Mouse (Mus musculus): ENCODE data around the gene Tmprss6.

Tmprss6 gene

DNA sequence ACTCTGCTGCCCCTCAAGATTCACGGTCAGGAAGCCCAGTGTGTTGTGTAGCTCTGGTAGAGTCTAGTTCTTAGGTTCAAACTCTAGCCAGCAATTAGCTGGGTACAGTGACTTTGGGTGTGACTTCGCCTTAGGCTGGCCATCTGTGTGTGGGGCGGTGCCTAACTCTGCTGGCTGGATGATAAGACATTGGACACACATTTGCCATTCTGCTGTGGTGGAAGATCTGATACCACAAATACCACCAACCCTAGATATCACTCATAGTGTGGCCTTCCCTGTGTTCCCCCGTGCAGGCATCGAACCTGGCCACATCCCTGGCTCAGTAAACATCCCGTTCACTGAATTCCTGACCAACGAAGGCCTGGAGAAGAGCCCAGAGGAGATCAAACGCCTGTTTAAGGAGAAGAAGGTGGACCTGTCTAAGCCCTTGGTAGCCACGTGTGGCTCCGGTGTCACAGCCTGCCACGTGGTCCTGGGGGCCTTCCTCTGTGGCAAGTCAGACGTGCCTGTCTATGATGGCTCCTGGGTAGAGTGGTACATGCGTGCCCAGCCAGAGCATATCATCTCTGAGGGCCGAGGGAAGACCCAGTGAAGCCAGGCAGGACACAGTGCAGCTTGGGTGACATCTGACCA lies 55.2 kb downstream of the Tmprss6 start:
- DNase-seq, result no peak

DNA sequence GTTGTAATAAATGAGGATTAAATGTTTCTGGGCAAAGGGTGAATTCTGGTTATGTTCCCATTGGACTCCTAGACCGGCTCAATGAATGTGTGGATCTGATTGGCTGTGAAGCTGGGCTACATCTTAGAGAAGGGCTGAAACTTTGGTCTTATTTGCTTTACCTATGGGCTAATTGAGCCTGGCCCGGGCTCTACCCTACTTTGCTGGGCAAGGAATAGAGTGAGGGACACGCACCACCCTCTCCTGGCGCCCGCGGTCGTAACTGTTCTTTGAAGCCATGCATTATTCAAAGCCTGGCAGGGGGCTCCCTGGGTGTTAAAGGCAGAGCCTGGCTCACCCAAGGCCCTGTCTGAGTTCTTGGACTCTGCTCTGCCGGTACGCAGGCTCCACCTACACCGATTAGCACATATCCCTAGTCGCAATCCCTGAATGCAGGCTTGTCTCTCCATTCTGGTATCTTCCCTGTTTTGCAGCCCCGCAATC lies 58.8 kb downstream of the Tmprss6 start:
- peak; percentile 76 for DNase-seq

DNA sequence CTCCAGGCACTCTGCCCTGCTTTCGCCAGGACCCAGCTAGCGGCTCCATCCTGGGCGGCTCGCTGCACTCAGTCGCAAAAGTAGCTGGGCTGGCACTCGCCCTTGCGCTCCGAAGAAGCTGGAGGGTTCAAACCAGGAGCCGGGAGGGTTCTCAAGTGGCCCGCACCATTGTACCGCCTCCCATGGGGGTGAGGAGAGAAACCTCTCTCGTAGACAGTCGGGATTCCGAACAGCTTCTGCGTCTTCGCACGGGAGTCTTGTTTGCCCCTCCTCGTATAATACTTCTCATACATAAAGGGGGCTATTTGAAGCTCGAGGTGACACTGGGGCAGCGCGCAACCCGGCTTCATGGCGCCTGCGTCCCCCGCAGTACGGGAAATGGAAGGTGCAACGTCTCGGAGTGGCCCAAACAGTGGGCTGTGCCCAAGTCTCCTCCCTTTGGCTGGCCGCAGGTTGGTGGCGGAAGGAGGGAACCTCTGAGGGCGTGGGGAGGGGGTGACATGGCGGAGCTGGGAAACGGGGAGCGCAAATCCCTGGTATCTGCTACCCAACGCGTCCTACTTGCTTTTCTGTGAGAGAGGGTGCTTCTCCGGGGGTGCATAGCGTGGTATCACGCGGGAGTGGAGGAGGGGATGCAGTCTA lies 62.0 kb downstream of the Tmprss6 start, which contains the start of gene Mpst:
Gene Mpst, plus strand, starts transcription at position 124 of the 642 bp plus-strand sequence.
- peak; percentile 94 for DNase-seq

DNA sequence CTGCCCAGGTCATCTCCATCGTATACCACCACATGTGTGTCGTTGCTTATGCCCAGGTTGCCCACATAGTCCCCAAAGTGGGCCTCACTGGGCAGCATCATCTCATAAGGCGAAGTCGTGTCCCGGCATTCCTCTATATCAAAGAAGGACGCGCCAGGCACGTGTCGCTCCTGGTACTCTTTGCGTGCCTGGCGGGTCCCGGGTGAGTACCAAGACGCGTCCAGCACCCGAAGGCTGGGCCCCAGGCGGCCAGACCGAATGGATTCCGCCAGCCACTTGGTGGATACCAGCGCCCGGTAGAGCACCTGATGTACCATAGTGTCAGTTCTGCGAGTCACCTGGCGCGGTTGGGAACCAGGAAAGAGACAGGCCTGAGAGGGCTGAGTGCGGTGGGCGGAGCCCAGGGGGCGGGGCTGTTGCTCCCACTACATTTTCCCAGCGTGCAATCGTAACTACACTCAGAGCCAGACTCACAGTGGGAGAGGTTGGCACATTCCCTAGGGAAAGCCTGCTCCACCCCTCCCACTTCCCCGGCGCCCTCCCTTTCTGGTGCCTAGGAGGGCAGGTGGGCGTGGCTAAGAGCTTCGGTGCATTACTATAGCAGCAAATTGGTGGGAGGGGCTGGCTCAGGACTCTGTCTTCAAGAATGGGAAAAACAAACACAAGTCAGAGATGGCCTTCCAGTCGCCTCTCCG lies 62.8 kb downstream of the Tmprss6 start, which contains the start of gene Tst:
Gene Tst, minus strand, starts transcription at position 391 of the 695 bp plus-strand sequence.
- peak; percentile 97 for DNase-seq

DNA sequence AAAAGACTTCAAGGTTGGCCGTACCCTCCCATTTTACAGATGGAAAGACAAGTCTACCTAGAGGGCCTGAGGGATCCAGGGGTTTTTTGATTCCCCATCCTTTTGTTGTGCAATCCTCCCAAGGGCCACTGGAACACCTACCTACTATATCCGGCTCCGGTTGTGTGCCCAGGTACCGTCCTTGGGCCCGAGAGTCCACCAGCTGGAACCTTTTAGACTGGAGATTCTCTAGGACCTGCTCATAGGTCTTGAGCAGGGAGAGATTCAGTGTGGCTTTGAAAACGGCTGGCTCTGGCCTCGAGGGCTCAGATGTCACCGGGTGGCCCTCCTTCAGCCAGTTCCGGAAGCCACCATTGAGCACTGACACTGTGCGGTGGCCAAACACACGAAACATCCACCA lies 63.3 kb downstream of the Tmprss6 start:
- DNase-seq, result no peak

DNA sequence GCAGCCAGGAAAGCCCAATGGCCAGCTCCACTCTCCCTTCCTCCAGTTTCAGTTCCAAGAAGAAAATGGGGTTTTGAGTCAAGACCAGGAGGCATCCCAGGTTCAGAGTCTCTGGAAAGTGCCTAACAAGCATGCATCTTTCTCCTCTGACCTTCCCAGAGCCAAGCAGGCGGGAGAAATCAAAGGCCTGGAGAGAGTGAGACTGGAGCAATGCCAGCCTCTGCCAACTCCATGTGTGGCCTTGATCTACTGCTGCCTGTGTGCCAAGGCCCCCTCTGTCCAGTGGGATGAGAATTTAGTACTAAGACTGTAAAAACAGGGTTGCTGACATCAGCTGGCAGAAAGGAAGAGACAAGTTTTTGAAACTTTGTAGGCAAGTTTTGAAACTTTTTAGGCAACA lies 64.5 kb downstream of the Tmprss6 start:
- peak; percentile 85 for DNase-seq

DNA sequence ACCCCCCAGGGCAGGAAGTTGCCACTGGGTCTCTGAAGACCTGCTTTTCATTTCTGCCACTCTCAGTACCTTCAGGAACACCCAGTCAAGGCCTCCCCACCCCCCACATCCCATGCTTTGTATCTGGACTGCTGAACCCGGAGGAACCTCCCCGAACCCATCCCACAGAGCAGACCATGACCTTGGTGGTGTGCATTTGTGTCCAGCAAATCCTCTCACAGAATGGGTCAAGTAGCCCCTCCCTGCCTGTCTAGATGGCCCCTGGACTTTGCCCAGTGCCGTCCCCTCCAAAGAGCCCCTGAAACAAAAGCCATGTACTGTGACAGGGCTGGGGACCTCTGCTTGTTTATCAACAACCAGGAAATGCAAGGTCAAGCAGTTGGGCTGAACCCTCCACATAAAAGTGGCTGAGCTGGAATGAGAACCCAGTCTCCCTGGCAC lies 65.1 kb downstream of the Tmprss6 start:
- peak; percentile 87 for DNase-seq

DNA sequence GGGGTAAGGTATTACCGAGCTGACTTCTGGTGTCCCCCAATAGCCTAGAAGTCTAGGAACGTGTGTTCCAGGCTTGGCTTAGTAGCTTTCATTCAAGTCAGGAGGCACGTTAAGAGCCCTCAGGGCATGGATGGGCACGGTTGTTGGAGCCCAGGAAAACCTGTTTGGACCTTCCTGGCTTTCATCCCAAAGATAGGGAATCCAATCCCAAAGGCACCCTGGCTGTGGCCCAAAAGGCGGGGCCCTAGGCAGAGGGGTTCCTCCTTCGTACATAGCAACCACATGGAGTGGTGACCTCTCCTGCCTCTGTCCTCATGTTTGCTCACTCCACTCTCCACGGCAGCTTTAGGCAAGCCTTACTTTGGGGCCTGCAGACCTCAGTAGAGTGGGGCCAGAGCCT lies 66.0 kb downstream of the Tmprss6 start:
- DNase-seq, result peak; percentile 59

DNA sequence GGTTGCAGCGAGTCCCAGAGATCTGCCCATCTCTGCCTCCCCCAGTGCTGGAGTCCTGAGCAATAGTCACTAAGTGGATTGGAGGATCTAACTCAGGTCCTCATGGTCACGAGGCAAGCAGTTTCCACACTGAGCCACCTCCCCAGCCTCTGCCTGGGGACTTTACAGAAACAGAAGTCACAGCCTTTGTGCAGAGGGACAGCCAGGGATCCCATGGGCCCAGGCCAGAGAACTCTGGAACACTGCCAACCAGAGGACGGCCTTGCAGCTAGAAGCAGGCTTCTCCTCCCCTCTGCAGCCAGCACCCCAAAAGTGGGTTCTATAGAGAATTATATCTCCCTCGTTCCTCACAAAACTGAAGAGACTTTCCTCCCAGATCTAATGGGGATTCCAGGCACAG lies 66.5 kb downstream of the Tmprss6 start:
- DNase-seq, result peak; percentile 83

DNA sequence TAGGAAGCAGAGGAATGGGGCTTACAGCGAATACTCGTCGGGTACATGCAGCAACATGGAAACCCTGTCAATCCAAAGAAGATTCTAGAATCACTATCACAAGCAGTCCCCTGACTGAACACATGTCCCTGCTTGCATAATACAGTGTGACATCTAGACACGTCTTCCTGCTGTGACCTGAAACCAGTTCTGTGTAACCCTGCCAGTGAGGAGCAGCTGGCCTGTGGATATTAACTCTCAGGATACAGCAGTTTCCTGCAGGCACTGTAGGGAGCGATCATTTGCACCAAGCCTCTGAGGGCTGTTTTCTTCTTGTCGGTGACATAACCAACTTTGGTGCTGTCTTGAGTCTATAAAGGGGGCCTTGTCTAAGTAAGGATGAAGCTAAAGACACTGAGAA lies 67.1 kb downstream of the Tmprss6 start:
- DNase-seq, result no peak

DNA sequence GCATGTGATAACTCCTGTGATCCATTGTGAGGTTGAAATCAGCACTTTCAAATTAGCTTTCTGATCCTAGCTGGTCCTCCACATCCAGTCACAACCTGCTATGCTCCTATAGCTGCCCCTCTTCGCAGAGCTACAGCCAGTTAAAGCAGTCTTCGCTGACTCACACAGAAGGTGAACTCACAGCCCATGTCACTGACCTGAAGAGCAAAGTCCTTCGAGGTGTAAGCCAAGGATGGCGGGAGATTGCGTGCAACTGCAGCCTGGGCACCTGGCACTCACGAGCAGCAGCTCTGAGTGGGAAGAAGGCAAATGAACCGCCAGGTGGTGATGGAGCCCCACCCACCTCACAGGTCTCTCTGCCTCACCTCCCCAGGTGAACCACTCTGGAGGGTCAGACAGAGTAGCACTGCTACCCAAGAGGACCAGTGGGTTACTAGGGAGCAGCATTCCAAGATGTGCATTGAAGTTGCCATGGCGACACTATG lies 72.9 kb downstream of the Tmprss6 start, which contains the start of gene Tex33:
Gene Tex33, minus strand, starts transcription at position 435 of the 485 bp plus-strand sequence.
- peak; percentile 40 for DNase-seq

DNA sequence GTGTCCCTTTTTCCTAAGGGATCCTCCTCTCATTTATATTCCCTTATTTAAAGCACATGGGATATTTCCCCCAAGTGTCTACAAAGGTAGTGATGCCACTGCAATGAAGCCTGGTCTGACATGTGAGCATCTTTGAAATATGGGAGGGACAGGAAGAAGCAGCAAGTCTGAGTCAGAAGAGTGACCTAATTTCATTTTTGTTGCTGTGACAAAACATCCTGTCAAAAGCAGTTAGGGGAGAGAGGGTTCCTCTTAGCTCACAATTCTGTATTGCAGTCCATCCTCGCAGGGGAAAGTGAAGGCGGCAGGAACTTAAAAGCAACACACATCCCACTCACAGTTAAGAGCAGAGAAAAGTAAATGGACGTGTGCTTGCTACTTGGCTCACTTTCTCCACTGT lies 77.6 kb downstream of the Tmprss6 start:
- DNase-seq, result no peak
